Mouse (Mus musculus) ovary, adult 18-20 months (tissue): ENCODE measurements around the gene Chat.

Experiments used
- DNase-seq: peaks from one replicate; pipeline ENCODE4 v3.0.0; 2022; ENCODE audit warnings: low spot score, mixed read lengths

Gene Chat

GRCm38 (mm10) chr14:32465889-32466288 lies at the start of gene Chat:
TSS of gene Chat (minus strand) at chr14:32465989.
- DNase-seq, result no peak

- DNase-seq, result peak; percentile 86
These were observed 47.7 kb upstream of the Chat start, which contains the start of gene Ercc6 for GRCm38 (mm10) chr14:32513336-32514032. TSS of gene Ercc6 (plus strand) at chr14:32513521.

DNA sequence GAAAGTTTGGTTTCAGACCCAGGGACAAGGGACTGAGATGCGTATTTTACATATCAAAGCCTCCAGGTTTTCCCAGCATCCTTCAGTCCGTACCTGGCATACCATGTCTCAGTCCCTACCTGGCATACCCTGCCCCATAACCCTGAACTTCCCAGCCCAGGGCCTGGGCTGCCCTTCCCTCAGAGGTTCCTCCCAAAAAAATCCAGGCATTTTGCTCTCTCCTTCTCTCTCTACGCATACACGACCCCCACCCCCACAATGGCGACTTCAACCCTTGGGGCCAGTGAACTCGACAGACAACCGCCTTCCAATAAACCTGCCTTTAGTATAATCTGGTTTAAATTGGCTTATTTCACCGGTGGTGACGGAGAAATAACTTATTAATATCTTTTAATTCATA lies 47.1 kb upstream of the Chat start:
- DNase-seq, result no peak

GRCm38 (mm10) chr14:32509443-32509961 lies 43.7 kb upstream of the Chat start:
- DNase-seq, result no peak

- no peak for DNase-seq
These were observed 42.5 kb upstream of the Chat start for GRCm38 (mm10) chr14:32508105-32508835.

DNA sequence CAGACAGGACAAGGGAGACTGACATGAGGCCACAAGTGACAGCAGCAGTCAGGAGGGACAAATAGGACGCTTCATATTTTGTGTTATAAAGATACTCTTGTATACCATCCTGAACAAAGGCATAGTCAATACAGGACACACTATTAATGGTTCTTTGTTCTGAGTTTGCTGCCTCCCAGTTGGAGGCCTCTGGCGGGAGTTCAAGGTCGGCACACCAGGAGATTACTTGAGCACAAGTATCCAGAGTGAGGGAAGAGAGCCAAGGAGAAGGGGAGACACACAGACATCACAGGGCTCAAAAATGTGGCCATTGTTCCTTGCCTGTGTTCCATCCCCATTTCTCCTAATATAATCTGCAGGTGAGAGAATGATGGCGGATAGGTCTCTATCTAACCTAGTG lies 41.4 kb upstream of the Chat start:
- DNase-seq, result peak; percentile 26

- DNase-seq, result no peak
These were observed 40.5 kb upstream of the Chat start for GRCm38 (mm10) chr14:32506329-32506728.

DNA sequence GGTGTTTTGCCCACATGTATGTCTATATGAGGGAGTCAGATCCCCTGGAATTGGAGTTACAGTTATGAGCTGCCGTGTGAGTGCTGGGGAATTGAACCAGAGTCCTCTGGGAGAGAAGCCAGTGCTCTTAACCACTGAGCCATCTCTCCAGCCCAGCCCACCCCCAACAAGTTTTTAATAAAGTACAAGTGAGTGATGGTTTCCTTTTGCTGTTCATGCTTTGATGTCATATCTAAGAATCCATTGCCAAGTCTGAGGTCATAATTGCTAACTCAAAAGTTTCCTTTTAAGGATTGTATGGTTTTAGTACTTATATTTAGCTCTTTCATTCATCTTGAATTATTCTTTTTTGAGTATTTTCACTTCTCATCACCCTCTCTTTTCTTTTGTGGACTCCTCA lies 38.1 kb upstream of the Chat start:
- DNase-seq, result no peak

- DNase-seq, result no peak
These were observed 37.2 kb upstream of the Chat start for GRCm38 (mm10) chr14:32502764-32503688.

DNA sequence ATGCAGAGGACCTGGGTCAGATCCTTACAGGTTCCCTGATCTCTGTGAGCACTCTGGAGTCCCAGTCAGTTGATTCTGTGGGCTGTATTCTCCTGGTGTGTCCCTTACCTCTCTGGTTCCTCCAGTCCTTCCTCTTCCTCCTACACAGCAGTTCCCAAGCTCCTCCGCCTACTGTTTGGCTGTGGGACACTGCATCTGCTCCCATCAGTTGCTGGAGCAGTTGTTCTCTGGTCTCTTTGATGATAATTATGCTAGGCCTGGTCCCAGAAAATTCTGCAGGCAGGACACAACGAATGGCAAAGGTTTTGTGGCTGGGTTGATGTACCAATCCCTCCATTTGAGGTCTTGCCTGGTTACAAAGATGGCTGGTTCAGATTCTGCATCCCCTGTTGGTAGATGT lies 35.5 kb upstream of the Chat start:
- DNase-seq, result no peak

- DNase-seq, result no peak
These were observed 30.5 kb upstream of the Chat start for GRCm38 (mm10) chr14:32496115-32496850.

GRCm38 (mm10) chr14:32492521-32492920 lies 26.7 kb upstream of the Chat start:
- DNase-seq, result no peak

DNA sequence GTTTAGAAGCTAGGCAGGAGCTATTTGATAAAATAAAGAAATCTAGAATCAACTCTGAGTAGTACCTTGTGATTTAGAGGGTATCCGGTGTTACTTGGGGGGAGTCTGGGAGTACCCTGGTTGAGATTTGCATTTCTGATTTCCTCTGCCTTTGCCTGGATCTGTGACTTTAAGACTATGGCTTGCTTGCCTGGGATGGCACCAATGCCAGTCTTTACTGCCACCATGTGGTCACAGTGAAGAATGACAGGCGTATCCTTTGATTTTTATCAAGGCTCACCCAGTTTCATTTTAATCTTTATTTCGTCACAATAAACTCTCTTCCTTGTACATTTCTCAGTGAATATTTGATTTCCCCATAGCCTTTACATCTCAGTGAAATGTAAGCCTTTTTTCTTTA lies 16.3 kb upstream of the Chat start:
- DNase-seq, result no peak

GRCm38 (mm10) chr14:32477581-32477980 lies 11.8 kb upstream of the Chat start:
- no peak for DNase-seq

GRCm38 (mm10) chr14:32476559-32476958 lies 10.8 kb upstream of the Chat start:
- no peak for DNase-seq

DNA sequence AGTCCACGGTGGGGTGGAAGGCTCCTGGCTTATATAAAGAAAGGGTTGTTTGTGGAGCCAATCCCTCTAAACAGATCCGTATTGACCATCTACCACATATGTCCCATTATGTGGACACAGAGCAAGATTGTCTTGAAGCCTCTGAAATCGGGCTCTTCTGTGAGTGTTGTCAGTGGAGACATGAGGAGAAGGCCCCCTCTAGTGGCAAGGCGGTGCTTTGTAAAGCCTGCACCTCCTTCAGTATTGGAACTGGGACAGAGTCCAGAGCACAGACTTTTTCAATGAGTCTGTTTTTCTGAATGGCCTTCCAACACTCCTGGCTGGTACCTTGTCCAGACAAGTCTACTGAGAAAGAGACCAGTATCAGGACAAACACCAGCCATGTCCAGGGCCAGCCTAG lies 7.2 kb upstream of the Chat start:
- no peak for DNase-seq

- peak; percentile 11 for DNase-seq
These were observed 1.8 kb upstream of the Chat start for GRCm38 (mm10) chr14:32467606-32468005.

- no peak for DNase-seq
These were observed 301 bp downstream of the Chat start for GRCm38 (mm10) chr14:32465506-32465870.

DNA sequence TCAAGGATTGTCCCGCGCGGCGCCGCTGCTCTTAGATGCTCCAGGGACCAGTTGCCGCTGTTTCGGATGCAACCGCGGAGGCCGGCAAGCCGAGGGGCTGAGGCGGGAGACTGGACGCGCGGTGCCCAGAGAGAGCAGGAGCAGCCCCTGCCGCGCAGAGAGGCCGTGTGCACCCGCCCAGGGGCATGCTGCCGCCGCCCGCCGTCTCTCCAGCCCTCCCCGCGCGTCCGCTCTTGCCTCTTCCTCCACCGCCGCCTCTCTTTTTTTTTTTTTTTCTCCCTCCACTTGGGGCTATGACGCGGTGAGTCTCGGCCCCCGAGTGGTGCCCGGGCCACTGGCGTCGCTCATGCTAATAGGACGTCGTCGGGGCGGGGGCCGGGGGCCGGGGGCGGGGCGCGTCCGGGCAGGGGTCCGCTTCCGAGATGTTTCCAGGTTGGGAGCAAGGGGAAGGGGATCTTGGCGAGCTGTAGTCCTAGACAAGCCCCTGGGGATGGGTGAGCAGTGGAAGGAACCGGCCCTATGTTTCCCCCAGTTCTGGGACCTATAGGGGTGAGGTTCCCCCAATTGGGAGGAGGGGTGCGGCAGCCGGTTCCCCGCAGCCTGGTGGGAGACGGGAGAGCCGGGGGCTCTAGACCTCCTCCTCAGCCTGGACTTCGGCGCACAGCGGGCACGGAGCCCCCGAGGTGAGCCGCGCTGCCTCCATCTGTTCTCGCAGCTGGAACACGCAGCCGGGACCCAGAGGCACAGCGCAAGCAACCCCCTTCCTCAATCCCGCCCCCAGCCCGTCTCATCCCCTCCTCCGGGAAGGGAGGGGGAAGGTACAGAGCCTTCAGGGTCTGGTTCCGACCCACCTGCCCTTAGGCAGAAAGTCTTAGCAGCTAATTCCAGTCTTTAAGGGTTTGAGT lies 936 bp downstream of the Chat start, which contains the start of gene Slc18a3:
TSS of gene Slc18a3 (minus strand) at position 250 of the 905 bp plus-strand sequence.
- DNase-seq, result no peak
